Mouse (Mus musculus): Measurements from ENCODE around the gene Man1c1. TPM values are rescaled to one million over a fixed set of nuclear protein-coding genes. Genes with fewer than 3 reads are reported as not detected.

Man1c1 gene
- polyA plus RNA-seq (2015; fragmentation: Nextera tagmentation; extraction: Ambion mirVana), result 4.4 and 5.1 TPM in 2 replicates

DNA sequence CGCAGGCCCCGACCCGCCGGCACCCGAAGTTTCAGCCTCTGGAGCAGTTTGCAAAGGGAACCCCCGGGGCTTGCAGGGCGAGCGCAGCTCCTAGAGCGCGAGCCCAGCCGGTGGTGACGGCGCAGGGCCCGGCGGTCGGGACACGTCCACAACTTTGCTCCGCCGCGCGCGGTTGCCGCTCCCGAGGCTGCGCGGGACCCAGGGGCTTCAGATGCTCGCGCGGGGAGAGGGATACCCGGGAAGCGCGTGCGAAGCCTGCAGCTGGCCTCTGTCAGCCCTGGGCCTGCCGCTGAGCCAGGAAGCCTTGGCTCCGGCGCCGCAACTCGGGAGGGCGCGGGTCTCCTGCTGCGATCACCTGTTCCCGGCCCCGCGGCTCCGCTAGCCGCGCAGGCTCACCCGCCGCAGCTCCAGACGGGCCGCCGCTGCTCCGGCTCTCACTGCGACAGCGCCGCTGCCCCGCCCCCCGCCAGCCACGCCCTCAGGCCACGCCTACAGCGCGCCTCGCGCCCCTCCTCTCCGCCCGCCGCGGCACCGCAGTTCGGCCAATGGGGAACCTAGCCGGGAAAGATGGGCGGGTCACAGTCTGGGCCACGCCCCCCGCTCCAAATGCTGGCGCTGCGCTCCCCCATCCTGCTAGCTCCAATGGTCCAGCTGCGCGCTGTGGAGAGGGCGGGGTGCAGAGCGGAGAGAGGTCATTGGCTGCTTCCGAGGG, at the start of gene Man1c1:
TSS of gene Man1c1 (minus strand) at position 456 of the 712 bp plus-strand sequence.
- peak within 1 kb of the TSS; percentile 49 for H3K27ac ChIP-seq (ENCODE audit: low read length)
- peak within 1 kb of the TSS; percentile 100 for H3K4me2 ChIP-seq (ENCODE audit: low read depth, low read length)
- no peaks in the 10 kb centered on the region for H3K9me3 ChIP-seq (replicated peaks; ENCODE audit: control insufficient read depth, low read length)
- peak within 1 kb of the TSS; percentile 91 for H3K9ac ChIP-seq (ENCODE audit: low read length)
- H3K4me3 ChIP-seq (ENCODE audit: low read length), result peak within 1 kb of the TSS; percentile 76
- under 1% methylated on average over 75 of the region's 81 CpGs for whole genome bisulfite sequencing
- H3K27me3 ChIP-seq (ENCODE audit: control insufficient read depth, insufficient read depth, low read length), result peaks cover 2% of the 10 kb centered on the region; the same call in 1 of the 2 replicates
- peak; percentile 95 for ATAC-seq (replicated peaks; ENCODE audit: extremely low read depth, insufficient read depth, low FRiP score)
- peaks cover 19% of the 10 kb centered on the region for H3K4me1 ChIP-seq (ENCODE audit: control insufficient read depth, insufficient read depth, low read length)
- H3K36me3 ChIP-seq (ENCODE audit: control insufficient read depth, insufficient read depth), result no peaks in the 10 kb centered on the region

DNA sequence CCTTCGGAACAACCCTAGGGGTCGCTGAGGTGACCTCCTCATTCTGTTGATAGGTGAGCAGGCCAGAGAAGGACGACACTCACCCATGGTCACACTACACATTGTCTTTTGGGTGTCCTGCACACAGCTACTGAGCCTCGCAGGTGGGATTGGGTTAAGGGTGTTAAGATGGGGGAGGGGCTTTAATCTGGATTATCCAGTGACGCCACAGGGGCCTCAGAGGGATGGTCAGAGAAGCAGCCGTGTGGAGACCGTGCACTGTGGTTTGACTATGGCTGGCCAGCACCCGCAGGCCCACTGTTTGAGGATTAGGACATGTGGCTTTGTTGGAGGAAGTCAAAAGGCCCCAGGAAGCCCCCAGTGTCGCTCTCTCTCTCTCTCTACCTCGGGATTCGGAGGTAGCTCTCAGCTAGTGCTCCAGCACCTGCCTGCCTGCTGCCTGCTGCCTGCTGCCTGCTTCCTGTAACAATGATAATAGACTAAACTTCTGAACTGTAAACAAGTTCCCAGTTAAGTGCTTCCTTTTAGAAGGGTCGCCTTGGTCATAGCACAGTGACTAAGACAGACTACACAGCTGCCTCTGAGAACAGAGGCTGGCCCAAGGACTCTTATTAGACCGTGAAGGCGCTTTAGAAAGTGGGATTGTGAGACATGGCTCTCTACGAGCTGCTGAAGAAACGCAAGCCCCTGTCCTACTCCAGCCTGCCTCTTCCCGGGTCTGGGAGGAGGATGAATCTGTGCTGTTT, 49.6 kb upstream of the Man1c1 start:
- Histone ChIP-seq H3K36me3 (ENCODE audit: control insufficient read depth, insufficient read depth) (peaks cover 5% of the 10 kb centered on the region; the same call in 1 of the 2 replicates), H3K4me2 (ENCODE audit: low read depth, low read length) (no peak overlapping the region), H3K27ac (ENCODE audit: low read length) (peak overlapping the region; percentile 5), H3K9ac (ENCODE audit: low read length) (no peak overlapping the region), H3K9me3 (replicated peaks; ENCODE audit: control insufficient read depth, low read length) (no peaks in the 10 kb centered on the region), H3K4me1 (ENCODE audit: control insufficient read depth, insufficient read depth, low read length) (peaks cover 28% of the 10 kb centered on the region), H3K4me3 (ENCODE audit: low read length) (no peak overlapping the region), H3K27me3 (ENCODE audit: control insufficient read depth, insufficient read depth, low read length) (no peaks in the 10 kb centered on the region)
- no peak for ATAC-seq (replicated peaks; ENCODE audit: extremely low read depth, insufficient read depth, low FRiP score)
- 49% methylated on average over 17 of the region's 17 CpGs for WGBS

DNA sequence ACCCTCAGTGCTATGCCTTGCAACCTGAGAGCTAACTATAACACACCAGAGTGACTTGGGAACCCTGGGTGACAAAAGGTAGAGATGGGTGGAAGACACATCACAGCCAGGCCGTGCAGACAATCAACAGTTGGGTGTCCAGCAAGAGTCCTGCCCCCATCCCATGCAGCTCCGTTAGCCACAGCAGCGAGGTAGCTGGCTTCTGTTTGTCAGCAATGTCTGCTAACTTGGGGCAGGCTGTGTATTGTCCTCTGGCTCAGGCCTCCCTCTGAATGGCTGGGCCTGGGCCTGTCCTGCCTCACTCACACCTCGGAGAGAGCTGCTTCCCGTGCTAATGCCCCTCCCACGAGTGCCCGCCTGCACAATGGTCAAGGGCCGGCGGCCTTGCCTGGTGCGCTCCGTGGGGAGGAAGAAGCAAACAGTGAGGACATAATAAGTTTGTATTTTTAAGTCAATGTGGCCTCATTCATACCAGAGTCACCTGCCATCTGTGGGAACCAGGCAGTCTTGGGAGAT, 48.9 kb upstream of the Man1c1 start:
- WGBS, result 37% methylated on average over 11 of the region's 11 CpGs
- Histone ChIP-seq H3K27me3 (ENCODE audit: control insufficient read depth, insufficient read depth, low read length) (no peaks in the 10 kb centered on the region), H3K9me3 (replicated peaks; ENCODE audit: control insufficient read depth, low read length) (no peaks in the 10 kb centered on the region), H3K4me1 (ENCODE audit: control insufficient read depth, insufficient read depth, low read length) (peaks cover 24% of the 10 kb centered on the region), H3K36me3 (ENCODE audit: control insufficient read depth, insufficient read depth) (peaks cover 5% of the 10 kb centered on the region; the same call in 1 of the 2 replicates), H3K4me3 (ENCODE audit: low read length) (no peak overlapping the region), H3K27ac (ENCODE audit: low read length) (no peak overlapping the region; the same call in 1 of the 2 replicates), H3K4me2 (ENCODE audit: low read depth, low read length) (no peak overlapping the region), H3K9ac (ENCODE audit: low read length) (no peak overlapping the region)
- no peak; the same call in 1 of the 2 replicates for ATAC-seq (replicated peaks; ENCODE audit: extremely low read depth, insufficient read depth, low FRiP score)

DNA sequence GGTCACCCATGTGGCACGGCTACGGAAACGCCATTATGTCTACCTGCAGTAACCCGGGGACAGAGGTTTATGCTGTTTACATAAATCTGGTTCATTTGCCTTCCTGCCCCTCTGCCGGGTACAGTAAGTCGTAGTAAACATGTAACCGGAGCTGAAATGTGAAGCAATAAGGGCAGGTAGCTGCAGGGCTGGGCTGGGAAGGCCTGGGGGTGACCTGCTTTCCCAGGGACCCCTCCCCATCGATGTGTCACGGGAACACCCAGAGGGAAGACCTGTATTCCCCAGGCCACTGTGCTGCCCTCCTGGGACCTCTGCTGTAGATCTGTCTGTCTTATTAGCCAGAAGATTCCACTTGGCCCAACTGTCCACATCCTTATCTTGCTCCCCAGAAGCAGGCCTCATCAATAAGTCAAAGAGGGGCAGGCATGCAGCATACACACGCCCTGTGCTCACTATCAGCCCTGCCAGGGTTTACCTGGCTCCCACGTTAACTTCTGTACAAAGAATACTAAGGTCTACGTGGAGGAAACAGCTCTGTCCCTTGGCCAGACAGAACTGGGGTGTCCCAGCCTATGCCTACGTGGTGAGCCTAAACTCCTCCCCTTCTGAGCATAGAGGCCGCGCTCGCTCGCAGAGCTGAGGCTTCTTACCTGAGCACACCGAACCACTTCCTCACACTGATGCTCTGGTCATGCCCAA, 47.7 kb upstream of the Man1c1 start:
- no peak overlapping the region for H3K27ac ChIP-seq (ENCODE audit: low read length)

DNA sequence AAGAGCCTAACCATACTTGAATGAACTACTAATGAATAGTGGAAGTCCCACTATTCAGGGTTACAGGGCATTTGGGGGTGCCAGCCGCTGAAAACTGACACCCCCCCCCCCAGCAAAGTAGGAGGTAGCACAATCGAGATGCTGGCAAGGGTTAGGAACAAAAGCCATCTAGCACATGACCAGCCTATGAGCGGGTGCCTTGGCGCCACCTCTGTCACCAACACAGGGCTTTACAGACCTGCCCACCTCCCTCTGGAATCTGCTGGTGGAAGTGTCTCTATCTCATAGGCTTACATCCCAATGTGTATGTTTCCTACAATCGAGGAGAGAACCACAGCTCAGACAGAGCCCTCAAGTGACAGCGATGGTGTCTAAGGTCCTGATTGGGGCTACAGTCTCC, 46.7 kb upstream of the Man1c1 start:
- Histone ChIP-seq H3K27me3 (ENCODE audit: control insufficient read depth, insufficient read depth, low read length) (no peaks in the 10 kb centered on the region), H3K4me2 (ENCODE audit: low read depth, low read length) (no peak overlapping the region), H3K4me3 (ENCODE audit: low read length) (no peak overlapping the region), H3K36me3 (ENCODE audit: control insufficient read depth, insufficient read depth) (peaks cover 11% of the 10 kb centered on the region), H3K9me3 (replicated peaks; ENCODE audit: control insufficient read depth, low read length) (no peaks in the 10 kb centered on the region), H3K27ac (ENCODE audit: low read length) (no peak overlapping the region), H3K9ac (ENCODE audit: low read length) (no peak overlapping the region), H3K4me1 (ENCODE audit: control insufficient read depth, insufficient read depth, low read length) (peaks cover 21% of the 10 kb centered on the region)
- ATAC-seq (replicated peaks; ENCODE audit: extremely low read depth, insufficient read depth, low FRiP score), result no peak
- WGBS, result 70% methylated on average over 6 of the region's 6 CpGs

More for the DNA sequence above, 47.7 kb upstream of the Man1c1 start:
- no peaks in the 10 kb centered on the region for H3K9me3 ChIP-seq (replicated peaks; ENCODE audit: control insufficient read depth, low read length)
- no peak overlapping the region for H3K9ac ChIP-seq (ENCODE audit: low read length)
- no peak overlapping the region for H3K4me2 ChIP-seq (ENCODE audit: low read depth, low read length)
- 84% methylated on average over 18 of the region's 18 CpGs for WGBS
- no peaks in the 10 kb centered on the region for H3K27me3 ChIP-seq (ENCODE audit: control insufficient read depth, insufficient read depth, low read length)
- ATAC-seq (replicated peaks; ENCODE audit: extremely low read depth, insufficient read depth, low FRiP score), result no peak
- peaks cover 11% of the 10 kb centered on the region for H3K36me3 ChIP-seq (ENCODE audit: control insufficient read depth, insufficient read depth)
- H3K4me3 ChIP-seq (ENCODE audit: low read length), result no peak overlapping the region
- peaks cover 24% of the 10 kb centered on the region for H3K4me1 ChIP-seq (ENCODE audit: control insufficient read depth, insufficient read depth, low read length)

DNA sequence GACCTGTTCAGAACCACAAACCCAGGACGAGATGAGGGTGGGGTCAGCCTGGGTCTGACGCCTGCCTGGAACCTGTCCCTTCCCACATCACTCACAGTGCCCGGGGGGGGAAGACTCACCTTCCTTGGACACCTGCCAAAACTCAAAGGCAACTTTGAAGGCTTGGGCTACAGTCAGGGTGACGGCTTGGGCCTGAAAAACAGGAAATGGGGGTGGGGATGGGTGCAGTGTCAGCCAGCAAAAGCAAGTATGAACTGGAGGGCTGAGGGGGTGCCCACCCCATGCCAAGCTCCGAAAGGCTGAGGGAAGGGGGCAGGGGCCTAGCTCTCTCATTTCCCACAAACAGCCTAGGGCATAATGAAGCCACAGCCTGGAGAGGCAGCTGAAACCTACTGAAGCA, 46.2 kb upstream of the Man1c1 start:
- Histone ChIP-seq H3K27ac (ENCODE audit: low read length) (no peak overlapping the region), H3K4me3 (ENCODE audit: low read length) (no peak overlapping the region), H3K4me1 (ENCODE audit: control insufficient read depth, insufficient read depth, low read length) (peaks cover 20% of the 10 kb centered on the region), H3K36me3 (ENCODE audit: control insufficient read depth, insufficient read depth) (peaks cover 11% of the 10 kb centered on the region), H3K9ac (ENCODE audit: low read length) (no peak overlapping the region), H3K9me3 (replicated peaks; ENCODE audit: control insufficient read depth, low read length) (no peaks in the 10 kb centered on the region), H3K27me3 (ENCODE audit: control insufficient read depth, insufficient read depth, low read length) (no peaks in the 10 kb centered on the region), H3K4me2 (ENCODE audit: low read depth, low read length) (no peak overlapping the region)
- ATAC-seq (replicated peaks; ENCODE audit: extremely low read depth, insufficient read depth, low FRiP score), result no peak
- WGBS, result 52% methylated on average over 5 of the region's 5 CpGs

DNA sequence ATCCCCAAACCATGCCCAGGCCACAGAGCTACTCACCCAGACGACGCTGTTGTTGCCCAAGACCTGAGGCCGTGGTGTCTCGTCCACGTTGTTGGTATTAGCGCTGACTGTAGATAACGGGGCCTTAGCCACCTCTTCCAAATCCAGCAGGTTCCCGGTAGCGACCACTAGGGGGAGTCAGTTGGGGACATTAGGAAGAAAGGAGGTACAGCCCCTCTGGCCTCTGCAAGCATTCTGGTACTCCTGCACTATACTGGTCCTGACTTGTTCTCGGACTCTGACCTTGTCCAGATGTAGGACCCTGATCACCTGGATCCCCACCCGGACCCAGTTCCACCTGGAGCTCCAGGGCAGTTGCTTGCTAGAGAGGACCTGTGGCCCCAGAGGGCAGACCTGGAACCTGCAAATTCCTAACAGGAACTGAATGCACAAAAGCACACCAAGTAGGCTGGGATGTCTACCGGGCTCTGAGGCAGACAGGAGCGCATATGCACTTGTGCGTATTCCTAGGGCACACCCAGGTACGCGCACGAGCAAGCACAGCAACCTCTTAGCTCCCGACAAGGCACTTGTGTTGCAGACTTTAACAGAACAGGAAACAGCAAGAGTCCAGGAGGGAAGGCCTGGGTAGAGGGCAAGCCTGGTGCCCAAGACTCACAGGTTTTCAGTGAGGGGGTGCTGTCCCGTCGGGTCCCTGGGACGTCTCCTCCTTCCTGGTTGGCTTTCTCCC, 45.4 kb upstream of the Man1c1 start:
- Histone ChIP-seq H3K9me3 (replicated peaks; ENCODE audit: control insufficient read depth, low read length) (no peaks in the 10 kb centered on the region), H3K9ac (ENCODE audit: low read length) (no peak overlapping the region), H3K27me3 (ENCODE audit: control insufficient read depth, insufficient read depth, low read length) (no peaks in the 10 kb centered on the region), H3K4me2 (ENCODE audit: low read depth, low read length) (no peak overlapping the region), H3K27ac (ENCODE audit: low read length) (no peak overlapping the region), H3K4me3 (ENCODE audit: low read length) (no peak overlapping the region), H3K36me3 (ENCODE audit: control insufficient read depth, insufficient read depth) (peaks cover 11% of the 10 kb centered on the region), H3K4me1 (ENCODE audit: control insufficient read depth, insufficient read depth, low read length) (peaks cover 17% of the 10 kb centered on the region)
- WGBS, result 63% methylated on average over 21 of the region's 21 CpGs
- ATAC-seq (replicated peaks; ENCODE audit: extremely low read depth, insufficient read depth, low FRiP score), result no peak

DNA sequence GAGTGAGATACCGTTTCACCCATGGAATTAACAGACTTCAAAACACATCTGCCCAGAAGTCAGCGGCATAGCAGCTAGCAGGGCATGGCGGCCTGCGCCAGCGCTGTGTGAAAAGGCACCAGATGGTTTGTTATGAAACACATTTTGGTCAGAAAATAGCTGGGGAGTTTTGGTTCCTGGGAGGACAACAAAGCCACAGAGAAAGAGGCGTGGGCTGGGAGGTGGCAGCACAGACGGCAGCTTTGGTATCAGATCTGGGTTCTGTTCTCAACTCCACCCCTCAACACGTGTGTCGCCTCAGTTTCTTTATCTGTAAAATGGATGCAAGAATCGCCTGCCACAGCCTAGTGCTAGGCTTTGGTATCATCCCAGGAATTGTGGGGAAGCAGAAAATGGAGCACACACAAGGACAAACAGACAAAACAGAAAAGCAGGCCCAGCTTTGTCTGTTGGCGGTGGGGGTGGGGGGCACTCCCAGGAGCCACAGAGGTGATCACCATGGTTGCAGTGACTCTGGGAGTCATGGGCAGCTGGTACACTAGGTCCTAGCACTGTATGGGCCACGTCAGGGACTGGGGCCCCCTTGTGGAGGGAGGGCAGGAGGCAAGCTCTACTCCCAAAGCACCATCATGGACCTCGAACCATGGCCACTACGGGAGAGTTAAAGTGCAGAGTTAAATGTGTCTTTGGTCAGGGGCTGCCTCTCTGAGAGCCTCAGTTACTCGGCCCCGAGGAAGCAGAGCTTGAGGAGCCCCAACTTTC, 42.0 kb upstream of the Man1c1 start:
- Histone ChIP-seq H3K4me1 (ENCODE audit: control insufficient read depth, insufficient read depth, low read length) (peaks cover 11% of the 10 kb centered on the region), H3K27ac (ENCODE audit: low read length) (no peak overlapping the region), H3K4me2 (ENCODE audit: low read depth, low read length) (no peak overlapping the region), H3K9ac (ENCODE audit: low read length) (no peak overlapping the region), H3K36me3 (ENCODE audit: control insufficient read depth, insufficient read depth) (peaks cover 11% of the 10 kb centered on the region), H3K9me3 (replicated peaks; ENCODE audit: control insufficient read depth, low read length) (no peaks in the 10 kb centered on the region), H3K27me3 (ENCODE audit: control insufficient read depth, insufficient read depth, low read length) (no peaks in the 10 kb centered on the region), H3K4me3 (ENCODE audit: low read length) (no peak overlapping the region)
- 84% methylated on average over 16 of the region's 16 CpGs for WGBS
- ATAC-seq (replicated peaks; ENCODE audit: extremely low read depth, insufficient read depth, low FRiP score), result no peak

Data from heart, embryonic 16.5 days (tissue).